Mouse (Mus musculus) MEL (cell line): ENCODE results near the gene Zfp933.

Experiments
- CHD1 ChIP-seq: IDR thresholded peaks from 2 replicates; pipeline ENCODE4 v1.6.1; 2012; ENCODE audit warnings: low read depth, mild to moderate bottlenecking, inconsistent platforms, low read length, improper control_type of control experiment
- CTCF ChIP-seq, 3 experiments: IDR thresholded peaks in 2 of 3; conservative IDR thresholded peaks in 1 of 3; 2 replicates each; pipeline ENCODE4 v1.5.1; 2011 to 2012; ENCODE audit warnings: low read length in 3 of 3, low read depth in 2 of 3, mild to moderate bottlenecking in 2 of 3, improper control_type of control experiment in 1 of 3, inconsistent platforms in 1 of 3, mixed read lengths in 1 of 3, moderate library complexity in 1 of 3; ENCODE audit not compliant: control insufficient read depth in 1 of 3, insufficient read depth in 1 of 3, poor library complexity in 1 of 3, severe bottlenecking in 1 of 3
- MAX ChIP-seq: IDR thresholded peaks from 2 replicates; pipeline ENCODE4 v1.6.1; 2011; ENCODE audit warnings: low read length, improper control_type of control experiment
- MEF2A ChIP-seq: IDR thresholded peaks from 2 replicates; pipeline ENCODE4 v1.6.1; 2014; ENCODE audit warnings: low read depth, mild to moderate bottlenecking, inconsistent platforms, low read length, improper control_type of control experiment; ENCODE audit not compliant: poor library complexity, insufficient replicate concordance, severe bottlenecking; ENCODE audit errors: extremely low read depth
- POLR2A ChIP-seq, 2 experiments: IDR thresholded peaks; 2 replicates each; pipeline ENCODE4 v1.6.1; 2011 to 2012; ENCODE audit warnings: low read length in 2 of 2, mild to moderate bottlenecking in 2 of 2, control low read depth in 1 of 2, improper control_type of control experiment in 1 of 2, low read depth in 1 of 2, moderate library complexity in 1 of 2; ENCODE audit not compliant: control insufficient read depth in 1 of 2, insufficient read depth in 1 of 2, poor library complexity in 1 of 2
- TBP ChIP-seq: IDR thresholded peaks from 2 replicates; pipeline ENCODE4 v1.8.0; 2011; ENCODE audit warnings: low read depth, low read length, improper control_type of control experiment
- ZC3H11A ChIP-seq: IDR thresholded peaks from 2 replicates; pipeline ENCODE4 v1.6.1; 2012; ENCODE audit warnings: low read depth, mild to moderate bottlenecking, inconsistent platforms, low read length, improper control_type of control experiment
- ZKSCAN1 ChIP-seq: IDR thresholded peaks from 2 replicates; pipeline ENCODE4 v1.6.1; 2012; ENCODE audit warnings: low read depth, mild to moderate bottlenecking, inconsistent platforms, low read length, improper control_type of control experiment, moderate library complexity
- ZNF384 ChIP-seq: IDR thresholded peaks from 2 replicates; pipeline ENCODE4 v1.6.1; 2012; ENCODE audit warnings: low read depth, mild to moderate bottlenecking, inconsistent platforms, low read length, improper control_type of control experiment

GRCm38 (mm10) chr4:147847614-147848583 lies at the start of gene Zfp933:
- TF ChIP-seq MAX (peak; percentile 96), CTCF (IDR thresholded peaks at IDR 0.05 in 2 of 3, conservative IDR thresholded peaks at IDR 0.05 in 1 of 3; ENCODE audit: control insufficient read depth in 1 of 3, insufficient read depth in 1 of 3, low read depth in 2 of 3, low read length in 3 of 3, poor library complexity in 1 of 3, severe bottlenecking in 1 of 3) (no peak), CHD1 (no peak), TBP (peak; percentile 87; the same call in 1 of the 2 replicates), ZKSCAN1 (no peak), ZC3H11A (no peak), POLR2A (IDR thresholded peaks at IDR 0.05; ENCODE audit: control insufficient read depth in 1 of 2, insufficient read depth in 1 of 2, low read depth in 1 of 2, low read length in 2 of 2, poor library complexity in 1 of 2) (peak; percentile 47 to 71; a peak in 3 of 4 replicates), ZNF384 (no peak), MEF2A (no peak)
